Mouse (Mus musculus) left cerebral cortex, adult 9 months (tissue): ENCODE measurements around the gene Plxdc1.
A peak's percentile ranks its signal among the peaks of the same experiment; 100 is the strongest.

Experiments
- DNase-seq, 2 experiments: peaks; one replicate each; pipeline ENCODE4 v3.0.0; 2022; ENCODE audit warnings: low spot score in 2 of 2

The Plxdc1 gene

GRCm38 (mm10) chr11:97985727-97986677 lies at the start of gene Plxdc1:
Plxdc1 (minus strand) TSS chr11:97986444.
- no peak for DNase-seq

GRCm38 (mm10) chr11:98035977-98036377 lies 49.7 kb upstream of the Plxdc1 start:
- no peak for DNase-seq

- DNase-seq, result no peak
These were observed 48.6 kb upstream of the Plxdc1 start for GRCm38 (mm10) chr11:98034840-98035239.

GRCm38 (mm10) chr11:98034061-98034460 lies 47.8 kb upstream of the Plxdc1 start:
- DNase-seq, result no peak

GRCm38 (mm10) chr11:98031443-98031770 lies 45.2 kb upstream of the Plxdc1 start:
- DNase-seq, result peak in 1 of 2 experiments; percentile 83

- no peak for DNase-seq
These were observed 44.6 kb upstream of the Plxdc1 start for GRCm38 (mm10) chr11:98030701-98031442.

GRCm38 (mm10) chr11:98027785-98028184 lies 41.5 kb upstream of the Plxdc1 start:
- no peak for DNase-seq

- DNase-seq, result no peak
These were observed 41.0 kb upstream of the Plxdc1 start for GRCm38 (mm10) chr11:98027297-98027688.

- DNase-seq, result peak; percentile 82 to 94
These were observed 40.5 kb upstream of the Plxdc1 start, which contains the start of gene Rpl19 for GRCm38 (mm10) chr11:98026570-98027296. Rpl19 (plus strand) TSS chr11:98026710.

- DNase-seq, result no peak
These were observed 40.0 kb upstream of the Plxdc1 start for GRCm38 (mm10) chr11:98026248-98026569.

GRCm38 (mm10) chr11:98024516-98024915 lies 38.3 kb upstream of the Plxdc1 start:
- DNase-seq, result no peak

- DNase-seq, result no peak
These were observed 36.5 kb upstream of the Plxdc1 start, which contains the start of gene Cacnb1 for GRCm38 (mm10) chr11:98022555-98023371. Cacnb1 (minus strand) TSS chr11:98023034.

- DNase-seq, result no peak
These were observed 36.0 kb upstream of the Plxdc1 start for GRCm38 (mm10) chr11:98022253-98022554.

GRCm38 (mm10) chr11:98021565-98022252 lies 35.5 kb upstream of the Plxdc1 start:
- DNase-seq, result no peak

- no peak for DNase-seq
These were observed 34.9 kb upstream of the Plxdc1 start for GRCm38 (mm10) chr11:98021118-98021517.

GRCm38 (mm10) chr11:98020710-98021109 lies 34.5 kb upstream of the Plxdc1 start:
- DNase-seq, result no peak

- no peak for DNase-seq
These were observed 33.8 kb upstream of the Plxdc1 start for GRCm38 (mm10) chr11:98019883-98020610.

GRCm38 (mm10) chr11:98018858-98019641 lies 32.8 kb upstream of the Plxdc1 start:
- peak; percentile 77 to 87 for DNase-seq

GRCm38 (mm10) chr11:98018222-98018621 lies 32.0 kb upstream of the Plxdc1 start:
- no peak for DNase-seq
